Mouse (Mus musculus) lung, postnatal 0 days (tissue): ENCODE measurements around the gene Gm5269.

Experiments
- CTCF ChIP-seq: IDR thresholded peaks from 2 replicates; pipeline ENCODE4 v1.5.1; 2016; ENCODE audit warnings: antibody characterized with exemption, mild to moderate bottlenecking
- EP300 ChIP-seq: IDR thresholded peaks from 2 replicates; pipeline ENCODE4 v1.6.1; 2016; ENCODE audit warnings: antibody characterized with exemption, mild to moderate bottlenecking, control low read depth

GRCm38 (mm10) chr1:45894168-45894912, 4.3 kb upstream of the Gm5269 start:
- TF ChIP-seq EP300 (no peak), CTCF (no peak)
